Mouse (Mus musculus): ENCODE measurements around the gene 9930021J03Rik.

DNA sequence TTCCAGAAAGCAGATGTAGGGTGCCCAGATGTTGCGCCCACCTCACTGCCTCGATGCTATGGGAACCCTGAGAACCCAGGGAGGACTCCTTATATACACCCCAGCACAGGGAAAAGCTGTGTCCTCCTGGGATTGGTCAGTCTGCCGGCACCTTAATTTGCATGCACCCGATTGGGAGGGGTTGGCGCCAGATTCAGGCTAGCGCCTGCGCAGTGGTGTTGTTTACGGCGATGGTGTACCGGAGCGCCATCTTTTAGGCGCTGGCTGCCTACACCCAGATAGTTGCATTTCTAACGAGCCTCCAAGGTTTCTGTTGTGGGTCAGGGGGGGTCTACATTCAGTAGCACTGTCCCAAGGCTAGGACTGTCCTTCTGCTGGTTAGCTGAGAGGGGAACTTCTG lies 133.1 kb downstream of the 9930021J03Rik start:
- TF ChIP-seq TAL1 (IDR thresholded peaks at IDR 0.05; ENCODE audit: low read length), result no peak
- no peak for TF ChIP-seq GATA1 (IDR thresholded peaks at IDR 0.05; ENCODE audit: low read length)
